14 mouse cellular contexts compared by ENCODE assay signal in genomic region chr16:7638955-7639755, GRCm38 (mm10).
DNase-seq lines count a peak whose midpoint lies in the region; ATAC-seq and TF ChIP-seq lines count a peak whose summit lies in the region.
"Had no signal": no experiment of that assay in that cellular context is flagged by ENCODE, and none has a peak within 500 bp of the region (broad histone marks: within the 10 kb centered on the region; RNA-seq: fewer than 3 reads in every experiment).

No protein-coding gene starts in this region.

- peak overlapping the region; percentile 73 for H3K27ac ChIP-seq in layer of hippocampus, adult 2 months
- H3K27ac ChIP-seq in MEL (ENCODE audit: control insufficient read depth, low read depth, low read length), result peak overlapping the region; percentile 19; the same call in 1 of the 2 replicates
- H3K27ac ChIP-seq in hindbrain, embryonic 16.5 days (ENCODE audit: low read depth, low read length), result 0 out of 2 replicates have a peak overlapping the region, but pooled peaks have one; percentile 6
- H3K27ac ChIP-seq: embryonic facial prominence, embryonic 13.5 days; liver, embryonic 12.5 days had no signal

- ATAC-seq in hindbrain, embryonic 16.5 days, result no peak; the same call in 1 of the 2 replicates
- no peak for ATAC-seq in activated CD4-positive, CD25-positive, alpha-beta regulatory T cell, adult 4 months
- ATAC-seq: inflammation-experienced regulatory T-cells, adult 6 months; liver, embryonic 12.5 days had no signal

- H3K4me2 ChIP-seq in hindbrain, embryonic 16.5 days (ENCODE audit: low read length), result peak overlapping the region; percentile 6; the same call in 1 of the 2 replicates
- H3K4me2 ChIP-seq: embryonic facial prominence, embryonic 13.5 days; heart, embryonic 11.5 days; liver, embryonic 12.5 days had no signal

- no peak overlapping the region for H3K9ac ChIP-seq in MEL (ENCODE audit: control insufficient read depth, low read depth, low read length, poor library complexity, severe bottlenecking)
- no peak overlapping the region for H3K9ac ChIP-seq in hindbrain, embryonic 16.5 days (ENCODE audit: low read depth, low read length)
- H3K9ac ChIP-seq: embryonic facial prominence, embryonic 13.5 days; liver, embryonic 12.5 days had no signal

- peak in 1 of 2 experiments; percentile 20 for DNase-seq in layer of hippocampus, adult 2 months (ENCODE audit: low spot score in 2 of 2)
- no peak for DNase-seq in layer of hippocampus, adult 9-11 months
- DNase-seq in MEL (ENCODE audit: low read depth, low spot score), result peak; percentile 58
- peak; percentile 72 for DNase-seq in brain, embryonic 14.5 days (ENCODE audit: low read depth)
- DNase-seq in spleen, adult 12 weeks (ENCODE audit: low spot score), result no peak
- DNase-seq in adrenal gland, adult (ENCODE audit: inconsistent age in 2 of 2, low spot score in 1 of 2), result no peak
- DNase-seq: cerebellum, adult 9-10 months; lung, postnatal 36 days had no signal

- no peaks in the 10 kb centered on the region for H3K79me2 ChIP-seq in MEL (ENCODE audit: control insufficient read depth, insufficient read depth, low read length, poor library complexity)

- 32% methylated on average over 15 of the region's 15 CpGs for WGBS in hindbrain, embryonic 16.5 days

- no peaks in the 10 kb centered on the region for H3K27me3 ChIP-seq in MEL (ENCODE audit: control insufficient read depth in 1 of 2, insufficient read depth in 2 of 2, low read length in 2 of 2)
- no peaks in the 10 kb centered on the region for H3K27me3 ChIP-seq in hindbrain, embryonic 16.5 days (replicated peaks; ENCODE audit: control insufficient read depth, insufficient read depth, low read length)
- H3K27me3 ChIP-seq: embryonic facial prominence, embryonic 13.5 days; liver, embryonic 12.5 days had no signal

- H3K36me3 ChIP-seq in MEL (ENCODE audit: control insufficient read depth in 1 of 2, insufficient read depth in 2 of 2, low read length in 2 of 2), result peaks cover 0 to 2% of the 10 kb centered on the region in 2 experiments; a peak in 1 of 4 replicates
- H3K36me3 ChIP-seq in hindbrain, embryonic 16.5 days (ENCODE audit: control insufficient read depth, insufficient read depth, low read length), result no peaks in the 10 kb centered on the region
- H3K36me3 ChIP-seq: embryonic facial prominence, embryonic 13.5 days; liver, embryonic 12.5 days had no signal

- no peaks in the 10 kb centered on the region for H3K9me3 ChIP-seq in MEL (replicated peaks; ENCODE audit: insufficient read depth, low read length)
- H3K9me3 ChIP-seq in hindbrain, embryonic 16.5 days (ENCODE audit: control insufficient read depth, low read length), result no peaks in the 10 kb centered on the region
- H3K9me3 ChIP-seq: embryonic facial prominence, embryonic 13.5 days; liver, embryonic 12.5 days had no signal

- peaks cover 0 to 6% of the 10 kb centered on the region in 2 experiments; a peak in 2 of 4 replicates for H3K4me1 ChIP-seq in MEL (ENCODE audit: control insufficient read depth in 1 of 2, insufficient read depth in 2 of 2, low read length in 2 of 2)
- peaks cover 4% of the 10 kb centered on the region; the same call in 1 of the 2 replicates for H3K4me1 ChIP-seq in hindbrain, embryonic 16.5 days (ENCODE audit: control insufficient read depth, insufficient read depth, low read depth, low read length)
- H3K4me1 ChIP-seq: embryonic facial prominence, embryonic 13.5 days; liver, embryonic 12.5 days had no signal

- no peak for TF ChIP-seq POLR2A in MEL (IDR thresholded peaks at IDR 0.05; ENCODE audit: control insufficient read depth in 1 of 2, insufficient read depth in 1 of 2, low read depth in 1 of 2, low read length in 2 of 2, poor library complexity in 1 of 2)
- TF ChIP-seq POLR2A in brain, embryonic 14.5 days (IDR thresholded peaks at IDR 0.05; ENCODE audit: borderline replicate concordance, extremely low read depth, insufficient read depth, insufficient read length, poor library complexity, severe bottlenecking), result no peak

- TF ChIP-seq RAD21 in MEL (IDR thresholded peaks at IDR 0.05; ENCODE audit: low read depth, low read length), result no peak

- no peak for TF ChIP-seq CTCF in layer of hippocampus, adult 2 months (conservative IDR thresholded peaks at IDR 0.05)
- TF ChIP-seq CTCF in MEL (IDR thresholded peaks at IDR 0.05 in 2 of 3, conservative IDR thresholded peaks at IDR 0.05 in 1 of 3; ENCODE audit: control insufficient read depth in 1 of 3, insufficient read depth in 1 of 3, low read depth in 2 of 3, low read length in 3 of 3, poor library complexity in 1 of 3, severe bottlenecking in 1 of 3), result no peak
- TF ChIP-seq CTCF in brain, embryonic 14.5 days (IDR thresholded peaks at IDR 0.05; ENCODE audit: borderline replicate concordance, extremely low read depth, insufficient read depth, insufficient read length), result no peak

- peak in 1 of 2 experiments; percentile 23; a peak in 1 of 4 replicates for TF ChIP-seq EP300 in MEL (IDR thresholded peaks at IDR 0.05; ENCODE audit: low read depth in 1 of 2, low read length in 2 of 2)

- H3K4me3 ChIP-seq in layer of hippocampus, adult 2 months, result no peak overlapping the region
- no peak overlapping the region for H3K4me3 ChIP-seq in MEL (ENCODE audit: control insufficient read depth in 1 of 2, insufficient read depth in 1 of 2, low read depth in 2 of 2, low read length in 2 of 2)
- no peak overlapping the region for H3K4me3 ChIP-seq in hindbrain, embryonic 16.5 days (ENCODE audit: low read length)
- H3K4me3 ChIP-seq: embryonic facial prominence, embryonic 13.5 days; liver, embryonic 12.5 days had no signal

TF ChIP-seq in MEL, 35 proteins besides CTCF, POLR2A, EP300 and RAD21:
- TF ChIP-seq GABPA (IDR thresholded peaks at IDR 0.05; ENCODE audit: low read depth, low read length) (no peak), NRF1 (IDR thresholded peaks at IDR 0.05; ENCODE audit: insufficient read depth, low read depth, low read length, poor library complexity, severe bottlenecking) (no peak), JUND (IDR thresholded peaks at IDR 0.05; ENCODE audit: low read depth, low read length) (no peak), ELF1 (IDR thresholded peaks at IDR 0.05; ENCODE audit: low read depth, low read length) (no peak), NELFE (IDR thresholded peaks at IDR 0.05; ENCODE audit: low read depth, low read length) (no peak), UBTF (IDR thresholded peaks at IDR 0.05; ENCODE audit: borderline replicate concordance, insufficient read depth, low read depth, low read length) (no peak), MYB (IDR thresholded peaks at IDR 0.05; ENCODE audit: low read depth, low read length) (no peak), TBP (IDR thresholded peaks at IDR 0.05; ENCODE audit: low read depth, low read length) (no peak)

Comparison
In these comparisons a context has a peak if more than half of its experiments do, and no peak if none do; other contexts are left out.
1. DNase-seq: peak in MEL (single experiment) and brain, embryonic 14.5 days (single experiment); none in layer of hippocampus, adult 9-11 months (single experiment), spleen, adult 12 weeks (single experiment) and adrenal gland, adult (0 of 2).
2. H3K27ac ChIP-seq: peak in every context shown above with its lines; median percentile 73 in layer of hippocampus, adult 2 months; 19 in MEL; 6 in hindbrain, embryonic 16.5 days.